Mouse (Mus musculus) gastrocnemius, postnatal 4 days (tissue): ENCODE results near the gene Yipf1. TPM values are rescaled to one million over a fixed set of nuclear protein-coding genes. Genes with fewer than 3 reads are reported as not detected.
"Not testable (repeated sequence)": the region's sequence is repeated elsewhere in the genome, so short reads cannot be mapped to it uniquely, and the experiment has no call there.

ENCODE experiments used
- DNase-seq, 2 experiments: peaks; one replicate each; pipeline ENCODE4 v3.0.0; 2021 to 2022; ENCODE audit warnings: low spot score in 2 of 2, mixed read lengths in 2 of 2
- total RNA-seq, 2 experiments: library from RNA; stranded (reverse); gene quantifications; 2 replicates each; pipeline ENCODE4 v1.2.3; 2021

Gene Yipf1
- total RNA-seq, 2 experiments from 2014 or later: 20.2 to 24.8 TPM

DNA sequence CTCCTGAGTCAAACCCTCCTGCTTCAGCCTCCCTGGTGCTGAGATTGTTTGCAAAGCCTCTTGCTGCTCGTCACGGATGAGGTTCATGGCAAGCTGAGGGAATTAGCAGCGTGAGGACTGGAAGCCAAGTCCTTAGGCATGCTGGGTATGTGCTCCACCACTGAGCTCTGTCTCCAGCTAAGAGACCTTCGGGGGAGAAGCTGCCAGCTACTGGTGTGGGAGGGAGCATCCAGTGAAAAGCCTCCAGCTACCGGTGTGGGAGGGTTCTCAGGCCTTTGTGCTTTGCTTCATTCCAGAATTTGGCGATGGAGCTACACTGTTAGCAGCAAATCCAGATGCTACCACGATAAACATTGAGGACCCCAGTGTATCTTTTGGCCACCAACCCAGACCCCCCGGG lies 4.5 kb downstream of the Yipf1 start:
- no peak for DNase-seq

DNA sequence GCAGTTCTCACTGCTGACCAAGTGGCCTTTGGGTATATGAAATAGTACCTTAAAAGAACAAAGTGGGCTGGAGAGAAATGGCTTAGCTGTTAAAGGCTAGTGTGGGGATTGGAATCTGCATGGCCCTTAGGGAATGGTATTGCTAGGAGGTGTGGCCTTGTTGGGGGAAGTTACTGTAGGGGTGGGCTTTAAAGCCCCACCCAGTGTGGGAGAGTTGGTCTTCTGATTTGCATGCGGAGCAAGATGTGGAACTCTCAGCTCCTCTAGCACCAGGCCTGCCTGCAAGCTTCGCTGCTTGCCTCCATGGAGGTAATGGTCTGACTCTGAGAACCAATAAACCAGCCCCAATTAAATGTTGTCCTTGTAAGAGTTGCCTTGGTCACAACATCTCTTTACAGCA lies 6.9 kb downstream of the Yipf1 start:
- no peak for DNase-seq

GRCm38 (mm10) chr4:107323113-107323512 lies 8.9 kb downstream of the Yipf1 start:
- no peak for DNase-seq

DNA sequence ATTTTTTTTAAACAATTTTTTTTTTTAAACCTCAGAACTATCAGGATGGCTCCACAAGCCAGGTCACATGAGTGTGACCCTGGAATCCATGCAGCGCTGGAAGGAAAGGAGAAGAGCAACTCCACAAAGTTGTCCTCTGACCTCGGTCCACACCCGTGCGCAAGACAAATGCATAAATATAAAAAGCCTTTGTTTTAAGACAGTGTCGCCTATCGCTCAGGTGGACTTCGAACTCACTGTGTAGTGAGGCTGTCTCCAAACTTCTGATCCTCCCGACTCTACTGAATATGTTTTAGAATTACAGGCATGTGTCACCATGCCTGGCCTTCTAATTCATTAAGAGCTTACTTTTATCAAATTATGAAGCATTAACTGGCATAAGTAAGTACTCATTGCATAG lies 14.4 kb downstream of the Yipf1 start:
- no peak for DNase-seq

- DNase-seq: no peak
Measured at GRCm38 (mm10) chr4:107333514-107333913, 19.4 kb downstream of the Yipf1 start.

DNA sequence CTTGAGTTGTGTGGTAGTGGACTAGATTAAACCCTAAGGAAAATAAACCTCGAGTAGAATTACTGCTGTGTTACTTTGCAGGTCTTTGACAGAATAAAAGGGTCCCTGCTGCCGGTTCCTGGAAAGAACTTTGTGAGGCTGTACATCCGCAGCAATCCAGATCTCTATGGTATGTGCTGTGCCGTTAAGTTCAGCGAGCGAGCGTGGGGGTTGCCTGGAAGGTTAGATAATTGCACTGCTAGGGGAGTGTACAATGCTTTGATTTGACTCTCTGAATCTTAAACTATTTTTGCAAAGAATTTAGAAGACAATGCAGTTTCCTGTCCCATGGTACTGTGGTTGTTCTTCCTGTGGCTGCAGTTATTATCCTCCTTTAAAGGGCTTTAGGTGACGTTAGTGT lies 22.2 kb downstream of the Yipf1 start:
- no peak for DNase-seq

- no peak for DNase-seq
Measured at GRCm38 (mm10) chr4:107337455-107337854, 23.3 kb downstream of the Yipf1 start.

- DNase-seq: no peak
Measured at GRCm38 (mm10) chr4:107341354-107341753, 27.2 kb downstream of the Yipf1 start.

DNA sequence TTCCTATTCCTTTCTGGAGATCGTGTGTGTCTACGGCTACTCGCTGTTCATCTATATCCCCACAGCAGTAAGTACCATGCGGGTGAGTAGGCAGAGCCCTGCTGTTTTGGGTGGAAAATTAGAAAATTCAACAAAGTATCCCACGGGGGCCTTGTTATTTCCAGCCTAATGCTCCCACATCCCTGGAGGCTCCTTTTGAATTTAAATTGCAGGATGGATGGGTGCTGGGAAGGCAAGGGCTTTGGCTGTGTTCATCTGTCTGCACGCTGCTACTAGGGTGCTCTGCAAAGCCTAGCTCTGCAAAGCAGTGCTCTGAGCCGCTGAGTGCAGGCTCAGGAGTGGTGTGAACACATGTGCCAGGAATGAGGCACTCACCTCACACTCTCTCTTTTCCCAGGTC lies 30.4 kb downstream of the Yipf1 start:
- DNase-seq: no peak

DNA sequence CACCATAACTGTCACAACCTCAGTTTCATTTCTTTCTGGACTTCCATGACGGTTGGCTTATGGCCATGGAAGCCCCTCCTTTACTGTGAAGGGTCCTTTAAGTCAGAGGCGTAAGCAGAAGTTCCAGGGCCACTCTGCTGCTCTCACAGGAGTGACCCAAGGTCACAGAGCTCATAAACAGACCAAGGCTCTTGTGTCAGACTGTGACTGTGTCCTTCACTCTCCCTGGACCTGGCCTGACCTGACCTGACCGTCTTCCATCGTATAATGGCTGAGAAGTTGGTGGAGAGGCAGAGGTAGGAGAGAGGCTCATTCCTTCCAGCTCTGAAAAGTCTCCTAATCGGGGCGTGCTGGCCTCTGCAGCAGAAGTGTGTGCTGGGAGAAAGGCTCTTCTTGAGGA lies 33.1 kb downstream of the Yipf1 start:
- no peak for DNase-seq

DNA sequence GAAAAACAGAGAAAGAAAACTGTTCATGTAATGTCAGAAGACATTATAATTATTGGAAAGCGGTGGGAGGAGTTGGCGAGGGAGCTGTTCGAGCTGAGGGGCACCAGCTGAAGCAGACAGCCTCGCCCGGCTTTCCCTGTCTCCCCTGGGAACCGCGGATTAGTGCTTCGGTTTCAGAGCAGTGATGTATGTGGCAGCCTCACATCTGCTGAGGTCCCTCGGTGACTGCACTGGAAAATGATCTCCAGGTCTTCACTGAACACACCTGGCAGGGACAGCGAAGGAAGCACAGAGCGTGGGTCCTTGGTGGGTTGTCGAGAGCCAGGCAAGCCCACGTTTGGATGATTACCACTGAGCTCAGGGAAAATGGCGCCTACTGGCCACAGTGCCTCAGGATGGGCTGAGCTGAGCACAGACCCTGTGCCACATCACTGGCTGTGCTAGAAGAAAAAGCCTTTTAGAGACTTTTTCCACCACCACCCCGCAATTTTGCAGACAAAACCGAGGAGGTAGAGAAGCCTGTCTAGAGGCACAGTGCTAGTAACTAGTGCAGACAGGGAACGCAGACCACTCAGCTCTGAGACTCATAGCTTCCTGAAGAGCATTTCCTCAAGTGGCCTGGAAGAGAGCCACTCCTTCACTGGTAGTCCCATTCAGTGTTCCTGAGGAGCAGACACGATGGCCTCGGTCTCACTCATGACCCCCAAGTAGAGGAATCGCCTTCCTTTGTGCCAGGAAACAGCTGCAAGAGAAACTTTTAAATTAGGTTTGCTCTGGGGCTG lies 34.6 kb downstream of the Yipf1 start:
- DNase-seq: peak in 1 of 2 experiments; percentile 25

GRCm38 (mm10) chr4:107349311-107350008 lies 35.3 kb downstream of the Yipf1 start:
- DNase-seq: peak in 1 of 2 experiments; percentile 22

- no peak for DNase-seq
Measured at GRCm38 (mm10) chr4:107351368-107351767, 37.2 kb downstream of the Yipf1 start.

DNA sequence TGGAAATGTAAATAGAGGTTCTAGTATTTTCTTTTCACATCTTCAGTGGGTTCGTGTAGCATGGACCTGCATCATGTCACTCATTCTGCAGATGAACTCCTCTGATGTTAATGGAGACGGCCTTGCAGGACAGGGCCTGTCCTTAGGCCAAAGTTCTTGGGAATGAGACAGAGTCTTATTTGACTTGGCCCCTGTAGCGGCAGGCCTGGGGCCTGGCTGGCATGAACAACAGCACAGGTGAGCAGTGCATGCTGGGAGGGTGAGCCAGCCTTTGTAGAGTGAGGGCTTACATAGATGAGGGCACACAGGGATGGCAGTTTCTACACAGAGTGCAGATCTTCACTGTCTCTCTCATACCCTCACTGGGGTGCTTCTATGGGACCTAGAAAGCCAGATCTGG lies 39.4 kb downstream of the Yipf1 start:
- DNase-seq: no peak

DNA sequence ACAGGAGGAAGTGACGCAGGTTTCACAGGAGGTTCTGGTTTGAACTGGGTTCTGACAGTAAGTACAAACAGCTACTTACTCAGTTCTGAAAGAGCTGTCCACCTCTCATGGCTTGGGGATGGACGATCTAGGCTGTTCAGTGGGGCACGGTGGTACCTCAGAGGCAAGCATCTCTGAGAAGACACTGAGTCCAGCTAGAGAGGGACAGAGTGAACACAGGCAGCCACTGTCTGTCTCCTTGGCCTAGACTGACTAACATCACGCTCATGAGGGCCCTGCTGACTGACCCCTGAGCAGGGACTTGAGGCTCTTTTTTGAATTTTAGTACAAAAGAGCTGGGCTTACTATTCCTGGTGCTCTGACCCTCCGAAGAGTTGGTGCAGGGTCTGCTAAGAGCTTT lies 40.0 kb downstream of the Yipf1 start:
- DNase-seq: no peak

DNA sequence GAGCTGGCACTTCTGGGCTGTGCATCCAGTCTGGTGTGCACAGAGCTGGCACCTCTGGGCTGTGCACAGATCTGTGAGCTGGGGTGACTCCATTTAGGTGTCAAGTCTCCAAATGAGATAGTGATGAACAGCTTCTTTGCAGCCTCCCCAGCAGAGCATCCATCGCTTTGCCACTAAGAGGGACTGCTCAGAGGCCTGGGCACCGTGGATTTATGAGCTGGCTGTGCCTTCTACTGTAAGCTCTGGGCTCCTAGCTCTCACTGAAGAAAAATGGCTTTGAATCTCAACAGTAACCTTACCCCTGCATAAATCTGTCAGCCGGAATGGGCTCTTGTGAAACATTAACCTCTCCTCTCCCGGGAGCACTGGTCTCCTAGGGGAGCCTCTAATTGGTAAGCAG lies 40.4 kb downstream of the Yipf1 start:
- no peak for DNase-seq

GRCm38 (mm10) chr4:107357172-107357571 lies 43.0 kb downstream of the Yipf1 start:
- DNase-seq: not testable (repeated sequence)

DNA sequence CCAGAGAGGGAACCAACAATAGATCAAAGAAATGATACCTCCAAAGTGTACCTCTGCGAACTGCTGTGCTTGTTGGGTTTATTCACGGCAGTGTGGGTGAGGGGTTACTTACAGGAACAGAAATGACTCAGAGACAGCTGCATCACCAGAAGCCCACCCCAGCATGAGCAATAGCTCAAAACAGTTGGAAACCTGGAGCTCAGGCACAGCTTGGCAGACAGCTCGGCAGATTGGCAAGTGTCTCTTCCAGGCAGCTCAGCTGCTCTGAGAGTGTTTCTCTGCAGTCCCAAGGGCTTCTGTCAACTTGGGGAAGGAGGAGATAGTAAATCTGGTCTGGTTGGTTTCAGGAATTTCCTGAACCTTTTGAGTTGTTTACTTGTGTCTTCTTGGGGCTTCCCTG lies 44.3 kb downstream of the Yipf1 start:
- no peak for DNase-seq

GRCm38 (mm10) chr4:107360457-107361145 lies 46.4 kb downstream of the Yipf1 start:
- DNase-seq: no peak

DNA sequence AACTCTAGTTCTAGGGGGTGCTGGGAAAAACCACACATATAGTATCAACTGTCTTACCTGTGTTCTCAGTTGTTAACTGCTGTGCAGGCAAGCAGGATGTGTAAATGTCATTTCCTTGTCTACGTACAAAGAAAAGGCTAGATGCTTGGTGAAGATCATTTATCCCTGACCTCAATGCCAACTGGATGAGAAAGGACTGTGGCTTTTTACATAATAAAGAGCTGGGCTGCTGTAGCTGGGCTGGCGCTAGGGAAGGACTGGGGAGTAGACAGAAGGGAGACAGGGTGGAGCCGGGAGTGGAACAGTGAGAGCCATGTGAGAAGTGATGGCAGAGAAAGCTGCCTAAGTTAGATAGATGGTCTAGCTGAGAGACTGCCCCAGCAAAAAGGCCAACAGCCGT lies 48.6 kb downstream of the Yipf1 start:
- DNase-seq: no peak

DNA sequence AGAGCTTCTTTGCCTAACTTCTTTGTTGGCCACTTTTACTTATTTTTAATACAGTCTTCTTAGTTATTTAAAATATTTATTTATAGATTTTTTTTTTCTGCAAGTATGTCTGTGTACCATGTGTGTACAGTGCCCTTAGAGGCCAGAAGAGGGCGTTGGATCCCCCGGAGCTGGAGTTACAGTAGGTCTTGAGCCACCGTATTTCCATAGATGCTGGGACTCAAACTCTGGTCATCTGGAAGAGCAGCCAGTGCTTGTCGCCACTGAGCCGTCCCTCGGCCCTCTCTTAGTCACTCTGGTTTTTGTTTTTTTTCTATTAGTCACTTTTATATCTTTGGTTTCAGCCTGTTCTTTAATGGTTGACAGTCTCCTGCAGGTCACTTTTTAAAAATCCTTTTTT lies 49.4 kb downstream of the Yipf1 start:
- no peak for DNase-seq

- DNase-seq: no peak
Measured at GRCm38 (mm10) chr4:107364190-107364639, 50.1 kb downstream of the Yipf1 start.
